Mouse (Mus musculus) mature B cell (primary cell): ENCODE results near the gene Slc4a11.

Experiments used
- in situ Hi-C: fragments of 300-500 bp; cut with MboI; formaldehyde crosslinking; loops from 2 replicates; pipeline ENCODE4 v1.14.3; 2019

The Slc4a11 gene

GRCm38 (mm10) chr2:130697153-130697810 lies at the start of gene Slc4a11:
Gene Slc4a11 (minus strand): TSS chr2:130697519.
- in situ Hi-C loops, result no loop called here

GRCm38 (mm10) chr2:130743576-130743975 lies 46.3 kb upstream of the Slc4a11 start:
- in situ Hi-C loops, result no loop called here

GRCm38 (mm10) chr2:130740096-130740495 lies 42.8 kb upstream of the Slc4a11 start:
- in situ Hi-C loops, result no loop called here

- in situ Hi-C loops, result no loop called here
Observed at GRCm38 (mm10) chr2:130738019-130738418, 40.7 kb upstream of the Slc4a11 start.

GRCm38 (mm10) chr2:130735281-130735680 lies 38.0 kb upstream of the Slc4a11 start:
- in situ Hi-C loops, result no loop called here

GRCm38 (mm10) chr2:130733444-130733843 lies 36.1 kb upstream of the Slc4a11 start:
- in situ Hi-C loops, result no loop called here

GRCm38 (mm10) chr2:130731855-130732254 lies 34.5 kb upstream of the Slc4a11 start:
- in situ Hi-C loops, result no loop called here

GRCm38 (mm10) chr2:130730746-130731145 lies 33.4 kb upstream of the Slc4a11 start:
- in situ Hi-C loops, result no loop called here

- in situ Hi-C loops, result no loop called here
Observed at GRCm38 (mm10) chr2:130728906-130729585, 31.7 kb upstream of the Slc4a11 start.

GRCm38 (mm10) chr2:130727752-130728151 lies 30.4 kb upstream of the Slc4a11 start:
- in situ Hi-C loops, result no loop called here

GRCm38 (mm10) chr2:130724369-130724768 lies 27.1 kb upstream of the Slc4a11 start:
- in situ Hi-C loops, result no loop called here

- in situ Hi-C loops, result no loop called here
Observed at GRCm38 (mm10) chr2:130717951-130718350, 20.6 kb upstream of the Slc4a11 start.

GRCm38 (mm10) chr2:130707057-130707456 lies 9.7 kb upstream of the Slc4a11 start:
- in situ Hi-C loops, result no loop called here

GRCm38 (mm10) chr2:130706602-130707001 lies 9.3 kb upstream of the Slc4a11 start:
- in situ Hi-C loops, result no loop called here

GRCm38 (mm10) chr2:130705178-130705577 lies 7.9 kb upstream of the Slc4a11 start:
- in situ Hi-C loops, result no loop called here

- in situ Hi-C loops, result no loop called here
Observed at GRCm38 (mm10) chr2:130704040-130705001, 7.0 kb upstream of the Slc4a11 start.

GRCm38 (mm10) chr2:130697821-130698266 lies 525 bp upstream of the Slc4a11 start:
- in situ Hi-C loops, result no loop called here

- in situ Hi-C loops, result no loop called here
Observed at GRCm38 (mm10) chr2:130696700-130697152, 593 bp downstream of the Slc4a11 start.

- in situ Hi-C loops, result no loop called here
Observed at GRCm38 (mm10) chr2:130693563-130693962, 3.8 kb downstream of the Slc4a11 start.

- in situ Hi-C loops, result no loop called here
Observed at GRCm38 (mm10) chr2:130689011-130689410, 8.3 kb downstream of the Slc4a11 start.

- in situ Hi-C loops, result no loop called here
Observed at GRCm38 (mm10) chr2:130685426-130685825, 11.9 kb downstream of the Slc4a11 start.

GRCm38 (mm10) chr2:130681531-130681930 lies 15.8 kb downstream of the Slc4a11 start:
- in situ Hi-C loops, result no loop called here
